In the genomic region with DNA sequence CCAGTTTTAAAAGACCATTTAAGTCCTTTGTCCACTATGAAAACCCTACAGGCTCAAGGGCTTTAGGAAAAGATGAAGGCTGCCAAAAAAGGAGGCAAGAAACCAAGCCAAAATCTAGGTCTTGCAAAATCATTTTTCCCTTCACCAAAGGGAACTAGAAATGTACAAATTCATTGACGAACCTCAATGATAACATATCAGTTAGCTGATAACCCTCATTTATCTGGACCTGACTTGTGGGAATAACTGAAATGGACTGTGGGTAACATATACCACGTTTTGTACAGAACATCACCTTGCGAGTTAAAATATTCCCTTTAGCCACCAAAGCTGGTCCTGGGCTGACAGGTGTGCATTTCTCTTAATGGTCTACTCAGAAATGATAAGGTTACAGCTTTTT, we compare ENCODE assay signal across 22 mouse cellular contexts. TPM values are rescaled to one million over a fixed set of nuclear protein-coding genes. Genes with fewer than 3 reads are reported as not detected.
"Had no signal": no experiment of that assay in that cellular context is flagged by ENCODE, and none has a peak within 500 bp of the region (broad histone marks: within the 10 kb centered on the region; RNA-seq: fewer than 3 reads in every experiment).

No protein-coding gene starts in this region.

- H3K4me2 ChIP-seq: neural tube, embryonic 15.5 days; stomach, embryonic 15.5 days had no signal

- H3K36me3 ChIP-seq: neural tube, embryonic 15.5 days; stomach, embryonic 15.5 days had no signal

- H3K4me1 ChIP-seq: neural tube, embryonic 15.5 days; stomach, embryonic 15.5 days had no signal

- DNase-seq: retina, postnatal 1 day; right cerebral cortex, adult 18-20 months; right cerebral cortex, postnatal 14 days; right cerebral cortex, postnatal 25 days; right cerebral cortex, postnatal 4 days; spleen, adult 18-20 months; thymus, adult 18-20 months; thymus, adult 2 months; thymus, postnatal 14 days; thymus, postnatal 25 days; thymus, postnatal 36 days; thymus, postnatal 4 days had no signal

- H3K27me3 ChIP-seq: neural tube, embryonic 15.5 days; stomach, embryonic 15.5 days had no signal

- H3K9me3 ChIP-seq: neural tube, embryonic 15.5 days; stomach, embryonic 15.5 days had no signal

- H3K27ac ChIP-seq: neural tube, embryonic 15.5 days; stomach, embryonic 15.5 days; stomach, postnatal 0 days had no signal

- H3K9ac ChIP-seq: neural tube, embryonic 15.5 days; stomach, embryonic 15.5 days had no signal

- H3K4me3 ChIP-seq: neural tube, embryonic 15.5 days; stomach, embryonic 15.5 days had no signal

RNA-seq across cellular contexts. Expression of gene Gm10392, which starts 10.6 kb away (rescaled TPM):
- polyA plus RNA-seq: neural tube, embryonic 14.5 days; small intestine, adult 2 months; stomach, embryonic 14.5 days; stomach, embryonic 16.5 days; testis, adult 2 months; urinary bladder, adult 2 months had no signal

RNA-seq across cellular contexts. Expression of gene Ankrd13b, which starts 40.2 kb away (rescaled TPM):
- total RNA-seq: neutrophil, adult 5-6 weeks had no signal
